Mouse (Mus musculus): ENCODE results near the gene Amph. TPM values are rescaled to one million over a fixed set of nuclear protein-coding genes. Genes with fewer than 3 reads are reported as not detected.

Gene Amph
- polyA plus RNA-seq, 1 experiment, result 0.76 TPM

DNA sequence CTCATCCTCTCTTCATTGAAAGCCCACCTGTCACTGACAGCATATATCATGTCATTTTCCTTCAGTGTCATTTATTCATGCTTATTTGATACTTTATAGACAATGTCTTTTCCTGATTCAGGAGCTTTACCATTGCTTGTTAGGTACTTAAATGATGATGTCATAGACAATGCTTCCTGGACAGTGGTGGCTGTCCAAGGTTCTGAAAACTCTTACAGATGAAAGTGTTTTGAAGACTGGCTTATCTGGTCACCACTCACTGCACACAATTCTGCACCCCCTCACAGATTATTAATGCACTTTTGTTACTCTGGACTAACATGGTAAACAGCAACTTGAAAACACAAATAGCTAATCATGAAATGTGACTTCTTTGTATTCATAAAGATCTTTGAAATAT, 124.3 kb downstream of the Amph start:
- H3K4me3 ChIP-seq (ENCODE audit: low read depth, low read length), result no peak overlapping the region
- H3K36me3 ChIP-seq (ENCODE audit: control insufficient read depth, insufficient read depth, low read length), result no peaks in the 10 kb centered on the region
- TF ChIP-seq CTCF (IDR thresholded peaks at IDR 0.05; ENCODE audit: extremely low read depth, insufficient read length, insufficient replicate concordance, low read depth, low read length) (no peak), POLR2A (IDR thresholded peaks at IDR 0.05; ENCODE audit: low read depth, low read length) (no peak)
- H3K27ac ChIP-seq (ENCODE audit: insufficient read depth, low read depth, low read length), result no peak overlapping the region
- H3K4me1 ChIP-seq (ENCODE audit: control insufficient read depth, insufficient read depth, insufficient read length, low read length), result no peaks in the 10 kb centered on the region
- H3K27me3 ChIP-seq (ENCODE audit: control insufficient read depth, insufficient read depth, low read length), result no peaks in the 10 kb centered on the region

DNA sequence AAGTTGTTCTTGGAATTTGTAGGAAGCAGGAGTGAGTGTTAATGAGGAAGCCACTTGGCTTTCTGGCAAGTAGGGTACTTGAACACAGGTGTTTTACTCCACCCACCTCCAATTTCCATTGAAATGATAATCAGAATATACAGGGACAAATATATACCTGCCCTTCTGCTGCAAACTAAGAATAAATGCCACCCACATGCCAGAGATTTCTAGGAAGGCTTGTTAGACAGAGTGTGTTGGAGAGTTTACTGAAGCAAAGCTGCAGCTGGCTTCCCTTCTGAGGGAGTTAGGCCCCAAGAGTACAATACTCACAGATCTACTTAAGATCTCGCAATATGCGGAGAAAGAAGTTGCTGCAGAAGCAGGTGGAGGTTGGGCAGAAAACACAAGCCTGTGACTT, 129.4 kb downstream of the Amph start:
- no peaks in the 10 kb centered on the region for H3K27me3 ChIP-seq (ENCODE audit: control insufficient read depth, insufficient read depth, low read length)
- H3K27ac ChIP-seq (ENCODE audit: insufficient read depth, low read depth, low read length), result no peak overlapping the region
- no peaks in the 10 kb centered on the region for H3K36me3 ChIP-seq (ENCODE audit: control insufficient read depth, insufficient read depth, low read length)
- H3K4me1 ChIP-seq (ENCODE audit: control insufficient read depth, insufficient read depth, insufficient read length, low read length), result no peaks in the 10 kb centered on the region
- WGBS, result 88% methylated on average over 2 of the region's 2 CpGs
- no peak overlapping the region for H3K4me3 ChIP-seq (ENCODE audit: low read depth, low read length)
- TF ChIP-seq CTCF (IDR thresholded peaks at IDR 0.05; ENCODE audit: extremely low read depth, insufficient read length, insufficient replicate concordance, low read depth, low read length) (no peak), POLR2A (IDR thresholded peaks at IDR 0.05; ENCODE audit: low read depth, low read length) (no peak)

DNA sequence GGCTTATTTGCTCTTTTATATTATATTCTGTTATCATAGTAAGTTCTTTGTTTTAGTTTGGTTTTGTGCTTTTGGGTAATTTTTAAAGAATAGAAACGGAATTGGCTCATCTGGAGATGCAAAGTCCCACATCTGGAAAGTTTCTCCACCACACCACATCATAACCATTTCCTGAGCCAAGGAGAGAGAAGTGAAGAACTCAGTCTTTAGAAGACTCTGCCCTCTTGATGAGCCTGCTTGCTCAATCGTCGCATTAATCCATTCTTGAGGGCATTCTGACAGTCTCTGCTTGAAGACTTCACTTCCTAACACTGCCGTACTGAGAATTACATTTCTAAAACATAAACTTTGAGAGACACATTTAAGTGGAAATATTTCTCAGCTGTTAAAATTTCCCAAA, 133.9 kb downstream of the Amph start:
- no peak overlapping the region for H3K4me3 ChIP-seq (ENCODE audit: low read depth, low read length)
- no peaks in the 10 kb centered on the region for H3K36me3 ChIP-seq (ENCODE audit: control insufficient read depth, insufficient read depth, low read length)
- no peak for TF ChIP-seq CTCF (IDR thresholded peaks at IDR 0.05; ENCODE audit: extremely low read depth, insufficient read length, insufficient replicate concordance, low read depth, low read length)
- TF ChIP-seq POLR2A (IDR thresholded peaks at IDR 0.05; ENCODE audit: low read depth, low read length), result no peak
- H3K4me1 ChIP-seq (ENCODE audit: control insufficient read depth, insufficient read depth, insufficient read length, low read length), result no peaks in the 10 kb centered on the region
- H3K27ac ChIP-seq (ENCODE audit: insufficient read depth, low read depth, low read length), result no peak overlapping the region
- WGBS, result 76% methylated on average over 4 of the region's 4 CpGs
- no peaks in the 10 kb centered on the region for H3K27me3 ChIP-seq (ENCODE audit: control insufficient read depth, insufficient read depth, low read length)

DNA sequence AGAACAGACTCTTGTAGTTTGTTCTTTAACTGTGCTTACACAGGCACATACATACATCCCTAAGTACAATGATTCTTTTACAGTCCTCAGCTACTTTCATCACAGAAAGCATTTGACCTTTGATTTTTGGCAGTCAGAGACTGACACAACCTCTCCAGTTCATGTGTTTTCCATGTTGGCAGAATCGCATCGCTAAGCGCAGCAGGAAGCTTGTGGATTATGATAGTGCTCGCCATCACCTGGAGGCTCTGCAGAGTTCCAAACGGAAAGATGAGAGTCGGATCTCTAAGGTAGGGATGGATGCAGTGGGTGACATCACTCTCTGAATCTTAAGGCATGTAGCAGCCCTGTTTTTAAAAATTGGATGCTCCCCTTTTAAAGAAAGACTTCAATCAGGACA, 146.6 kb downstream of the Amph start:
- Histone ChIP-seq H3K4me1 (ENCODE audit: control insufficient read depth, insufficient read depth, insufficient read length, low read length) (no peaks in the 10 kb centered on the region), H3K4me3 (ENCODE audit: low read depth, low read length) (no peak overlapping the region), H3K27ac (ENCODE audit: insufficient read depth, low read depth, low read length) (no peak overlapping the region), H3K36me3 (ENCODE audit: control insufficient read depth, insufficient read depth, low read length) (no peaks in the 10 kb centered on the region), H3K27me3 (ENCODE audit: control insufficient read depth, insufficient read depth, low read length) (no peaks in the 10 kb centered on the region)
- WGBS, result 90% methylated on average over 6 of the region's 6 CpGs
- TF ChIP-seq POLR2A (IDR thresholded peaks at IDR 0.05; ENCODE audit: low read depth, low read length) (no peak), CTCF (IDR thresholded peaks at IDR 0.05; ENCODE audit: extremely low read depth, insufficient read length, insufficient replicate concordance, low read depth, low read length) (no peak)

DNA sequence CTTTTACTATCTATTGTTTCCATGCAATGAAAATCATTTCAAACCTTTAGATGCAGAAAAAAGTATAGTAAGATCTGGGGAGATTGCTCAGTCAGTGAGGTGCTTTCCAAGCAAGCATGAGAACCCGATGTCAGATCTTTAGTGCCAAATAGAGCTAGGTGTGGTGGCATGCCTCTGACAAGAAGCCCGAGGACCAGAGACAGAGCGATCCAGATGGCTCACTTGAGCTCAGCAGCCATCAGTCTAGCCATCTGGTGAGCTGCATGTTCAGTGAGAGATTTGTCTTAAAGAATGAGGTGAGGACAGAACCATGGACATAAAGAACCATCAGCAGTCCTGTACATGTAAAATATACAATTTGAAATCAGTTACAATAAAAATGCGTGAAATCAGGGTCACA, 149.1 kb downstream of the Amph start:
- Histone ChIP-seq H3K4me1 (ENCODE audit: control insufficient read depth, insufficient read depth, insufficient read length, low read length) (no peaks in the 10 kb centered on the region), H3K27me3 (ENCODE audit: control insufficient read depth, insufficient read depth, low read length) (no peaks in the 10 kb centered on the region), H3K36me3 (ENCODE audit: control insufficient read depth, insufficient read depth, low read length) (no peaks in the 10 kb centered on the region), H3K27ac (ENCODE audit: insufficient read depth, low read depth, low read length) (no peak overlapping the region), H3K4me3 (ENCODE audit: low read depth, low read length) (no peak overlapping the region)
- 86% methylated on average over 4 of the region's 4 CpGs for WGBS
- TF ChIP-seq CTCF (IDR thresholded peaks at IDR 0.05; ENCODE audit: extremely low read depth, insufficient read length, insufficient replicate concordance, low read depth, low read length) (no peak), POLR2A (IDR thresholded peaks at IDR 0.05; ENCODE audit: low read depth, low read length) (no peak)

DNA sequence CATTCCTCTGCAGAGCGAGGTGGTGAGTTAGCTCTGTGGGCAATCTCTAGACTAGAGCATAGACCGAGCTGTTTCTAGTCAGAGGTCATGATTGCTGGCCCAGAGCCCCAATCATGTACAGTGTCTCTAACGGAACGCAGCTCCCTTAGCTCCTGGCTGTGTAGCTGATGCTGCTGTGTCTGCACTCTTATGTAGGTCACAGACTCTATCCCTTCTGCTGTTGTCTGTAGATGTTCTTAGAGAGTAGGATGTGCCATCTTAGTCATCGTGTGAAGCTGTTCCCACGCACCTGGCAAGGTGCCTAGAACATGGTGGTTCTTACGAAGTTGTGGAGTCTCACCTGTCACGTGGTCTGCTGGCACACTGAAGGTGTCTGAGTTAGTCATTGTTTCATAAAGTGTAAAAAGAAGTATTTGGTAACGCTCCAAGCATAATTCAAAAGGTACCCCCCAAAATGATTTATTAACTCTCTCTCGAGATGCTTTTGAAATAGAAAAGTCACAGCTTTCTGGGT, 153.9 kb downstream of the Amph start:
- H3K4me3 ChIP-seq (ENCODE audit: low read depth, low read length), result no peak overlapping the region
- no peak for TF ChIP-seq POLR2A (IDR thresholded peaks at IDR 0.05; ENCODE audit: low read depth, low read length)
- TF ChIP-seq CTCF (IDR thresholded peaks at IDR 0.05; ENCODE audit: extremely low read depth, insufficient read length, insufficient replicate concordance, low read depth, low read length), result no peak
- no peak overlapping the region for H3K27ac ChIP-seq (ENCODE audit: insufficient read depth, low read depth, low read length)
- 82% methylated on average over 10 of the region's 10 CpGs for WGBS
- H3K36me3 ChIP-seq (ENCODE audit: control insufficient read depth, insufficient read depth, low read length), result no peaks in the 10 kb centered on the region
- no peaks in the 10 kb centered on the region for H3K4me1 ChIP-seq (ENCODE audit: control insufficient read depth, insufficient read depth, insufficient read length, low read length)
- no peaks in the 10 kb centered on the region for H3K27me3 ChIP-seq (ENCODE audit: control insufficient read depth, insufficient read depth, low read length)

DNA sequence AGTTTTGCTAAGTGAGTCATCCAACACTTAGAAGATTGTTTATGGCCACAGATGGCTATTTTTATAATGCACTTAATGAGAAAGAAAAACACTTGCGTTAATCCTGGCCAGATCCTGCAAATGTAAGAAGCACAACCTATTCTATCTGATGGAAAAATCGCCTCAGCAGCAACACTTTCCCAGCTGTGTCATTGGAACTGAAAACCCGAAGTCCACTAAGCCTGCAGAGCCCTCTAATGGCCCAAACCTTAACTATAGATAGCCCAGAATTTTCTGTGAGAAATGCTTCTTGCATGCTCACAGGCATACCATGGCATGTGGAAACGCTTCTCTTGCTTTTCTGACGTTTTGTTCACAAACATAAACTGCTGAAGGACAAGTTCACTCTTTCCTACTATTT, 158.4 kb downstream of the Amph start:
- no peak overlapping the region for H3K4me3 ChIP-seq (ENCODE audit: low read depth, low read length)
- H3K4me1 ChIP-seq (ENCODE audit: control insufficient read depth, insufficient read depth, insufficient read length, low read length), result no peaks in the 10 kb centered on the region
- H3K27ac ChIP-seq (ENCODE audit: insufficient read depth, low read depth, low read length), result no peak overlapping the region
- H3K27me3 ChIP-seq (ENCODE audit: control insufficient read depth, insufficient read depth, low read length), result no peaks in the 10 kb centered on the region
- H3K36me3 ChIP-seq (ENCODE audit: control insufficient read depth, insufficient read depth, low read length), result no peaks in the 10 kb centered on the region
- TF ChIP-seq POLR2A (IDR thresholded peaks at IDR 0.05; ENCODE audit: low read depth, low read length) (no peak), CTCF (IDR thresholded peaks at IDR 0.05; ENCODE audit: extremely low read depth, insufficient read length, insufficient replicate concordance, low read depth, low read length) (no peak)
- WGBS, result 40% methylated on average over 5 of the region's 5 CpGs

DNA sequence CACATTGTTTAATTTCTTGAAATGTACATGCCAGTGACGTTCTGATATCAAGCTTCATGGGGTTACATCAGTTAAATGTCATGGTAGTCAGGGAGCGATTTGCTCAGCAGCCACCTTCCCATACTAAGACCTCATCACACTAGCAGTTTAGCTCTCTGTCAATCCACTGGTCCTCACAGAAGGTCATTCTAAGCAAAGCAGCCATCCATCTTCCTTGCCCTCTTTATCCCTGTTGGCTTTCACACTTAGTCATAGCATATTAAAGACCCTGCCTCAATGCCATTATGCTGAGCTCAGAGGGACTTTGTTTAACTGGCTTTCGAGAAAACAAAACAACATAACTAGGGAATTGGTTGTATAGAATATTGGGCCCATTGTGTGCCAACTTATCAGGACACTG, 161.3 kb downstream of the Amph start:
- Histone ChIP-seq H3K4me1 (ENCODE audit: control insufficient read depth, insufficient read depth, insufficient read length, low read length) (no peaks in the 10 kb centered on the region), H3K4me3 (ENCODE audit: low read depth, low read length) (no peak overlapping the region), H3K27me3 (ENCODE audit: control insufficient read depth, insufficient read depth, low read length) (no peaks in the 10 kb centered on the region), H3K27ac (ENCODE audit: insufficient read depth, low read depth, low read length) (no peak overlapping the region), H3K36me3 (ENCODE audit: control insufficient read depth, insufficient read depth, low read length) (no peaks in the 10 kb centered on the region)
- WGBS, result 67% methylated on average over 3 of the region's 3 CpGs
- no peak for TF ChIP-seq POLR2A (IDR thresholded peaks at IDR 0.05; ENCODE audit: low read depth, low read length)
- no peak for TF ChIP-seq CTCF (IDR thresholded peaks at IDR 0.05; ENCODE audit: extremely low read depth, insufficient read length, insufficient replicate concordance, low read depth, low read length)
